Mouse (Mus musculus) heart, postnatal 0 days (tissue): ENCODE measurements around the gene Slc9a5. TPM values are rescaled to one million over a fixed set of nuclear protein-coding genes. Genes with fewer than 3 reads are reported as not detected.
A peak's percentile ranks its signal among the peaks of the same experiment; 100 is the strongest.

Source experiments
- ATAC-seq: fragments of 200-750 bp; cut with Nextera tagmentation; 2 replicates; pipeline ENCODE4 v1.8.0; 2017; ENCODE audit warnings: low read depth, moderate number of reproducible peaks, moderate library complexity; ENCODE audit not compliant: insufficient read depth
- DNase-seq: peaks from one replicate; pipeline ENCODE4 v3.0.0-alpha.2; 2016; ENCODE audit warnings: low spot score
- H3K27ac ChIP-seq: fragments of 300-500 bp; sonication (generic); 2 replicates; pipeline ENCODE4 v1.5.1; 2014; ENCODE audit warnings: low read depth, mild to moderate bottlenecking
- H3K27me3 ChIP-seq: fragments of 300-500 bp; sonication (generic); 2 replicates; pipeline ENCODE4 v1.6.1; 2014; ENCODE audit warnings: low read length, mixed read lengths; ENCODE audit not compliant: control insufficient read depth, insufficient read depth
- H3K36me3 ChIP-seq: fragments of 300-500 bp; sonication (generic); replicated peaks from 2 replicates; pipeline ENCODE4 v1.6.1; 2014; ENCODE audit warnings: low read length, mixed read lengths; ENCODE audit not compliant: control insufficient read depth, insufficient read depth
- H3K4me1 ChIP-seq: fragments of 300-500 bp; sonication (generic); 2 replicates; pipeline ENCODE4 v1.6.1; 2014; ENCODE audit warnings: antibody characterized with exemption; ENCODE audit not compliant: control insufficient read depth, insufficient read depth
- H3K4me2 ChIP-seq: fragments of 300-500 bp; sonication (generic); 2 replicates; pipeline ENCODE4 v1.6.1; 2014; ENCODE audit warnings: low read depth, mild to moderate bottlenecking, low read length, moderate library complexity
- H3K4me3 ChIP-seq: fragments of 300-500 bp; sonication (generic); 2 replicates; pipeline ENCODE4 v1.5.1; 2014; ENCODE audit warnings: low read depth, low read length
- H3K9ac ChIP-seq: fragments of 300-500 bp; sonication (generic); replicated peaks from 2 replicates; pipeline ENCODE4 v1.6.1; 2014; ENCODE audit warnings: low read depth, low read length, mixed read lengths
- H3K9me3 ChIP-seq: fragments of 300-500 bp; sonication (generic); replicated peaks from 2 replicates; pipeline ENCODE4 v1.6.1; 2016; ENCODE audit warnings: low read length; ENCODE audit not compliant: control insufficient read depth
- CTCF ChIP-seq: IDR thresholded peaks from 2 replicates; pipeline ENCODE4 v1.5.1; 2016; ENCODE audit warnings: antibody characterized with exemption, control low read depth, low read depth
- EP300 ChIP-seq: IDR thresholded peaks from 2 replicates; pipeline ENCODE4 v1.6.1; 2016; ENCODE audit warnings: antibody characterized with exemption, low read depth
- WGBS: fragments of 180-500 bp; shearing (Covaris S2); extraction: QIAGEN DNeasy Blood & Tissue Kit; methylation state at CpG from one replicate; pipeline ENCODE4 v1.1.7; 2014; 5-methylcytosine and 5-hydroxymethylcytosine counted together
- polyA plus RNA-seq: library from polyadenylated mRNA; unstranded; fragments of >200 nt; fragmentation: Nextera tagmentation; extraction: Ambion mirVana; gene quantifications from 2 replicates; pipeline ENCODE4 v1.2.1, GENCODE M21; 2015
- total RNA-seq: library from RNA; depleted of rRNA; stranded (reverse); fragments of >200 nt; gene quantifications from 2 replicates; pipeline ENCODE4 v1.2.3, GENCODE M21; 2014; ENCODE audit warnings: low replicate concordance

Slc9a5 gene
- total and polyA plus RNA-seq, 2 experiments from 2014 or later: 0.41 to 1.2 TPM

DNA sequence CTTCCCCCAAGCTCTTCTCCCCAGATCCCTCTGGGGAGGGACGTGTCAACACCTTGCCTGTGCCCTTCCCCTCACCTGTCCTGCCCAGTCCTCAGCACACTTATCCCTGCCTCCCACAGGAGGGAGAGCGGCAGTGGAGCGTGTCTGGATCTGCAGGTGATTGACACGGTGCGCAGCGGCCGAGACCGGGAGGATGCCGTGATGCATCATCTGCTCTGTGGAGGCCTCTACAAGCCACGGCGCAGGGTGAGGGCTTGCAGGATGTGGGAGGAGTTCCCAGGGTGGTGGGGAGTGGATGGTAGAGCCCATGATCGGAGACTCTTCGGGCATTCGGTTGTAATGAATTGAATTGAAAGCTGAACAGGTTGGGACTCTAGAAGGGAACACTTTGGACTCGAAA, 10.6 kb downstream of the Slc9a5 start:
- H3K4me3 ChIP-seq: no peak overlapping the region
- no peaks in the 10 kb centered on the region for H3K9me3 ChIP-seq
- no peaks in the 10 kb centered on the region for H3K27me3 ChIP-seq
- H3K4me1 ChIP-seq: 0 out of 2 replicates have a peak, but pooled peaks cover 3% of the 10 kb centered on the region
- H3K4me2 ChIP-seq: no peak overlapping the region
- no peak overlapping the region for H3K9ac ChIP-seq
- DNase-seq (no peak), ATAC-seq (no peak)
- TF ChIP-seq EP300 (no peak), CTCF (no peak)
- H3K27ac ChIP-seq: no peak overlapping the region
- 79% methylated on average over 15 of the region's 15 CpGs for WGBS
- H3K36me3 ChIP-seq: no peaks in the 10 kb centered on the region

DNA sequence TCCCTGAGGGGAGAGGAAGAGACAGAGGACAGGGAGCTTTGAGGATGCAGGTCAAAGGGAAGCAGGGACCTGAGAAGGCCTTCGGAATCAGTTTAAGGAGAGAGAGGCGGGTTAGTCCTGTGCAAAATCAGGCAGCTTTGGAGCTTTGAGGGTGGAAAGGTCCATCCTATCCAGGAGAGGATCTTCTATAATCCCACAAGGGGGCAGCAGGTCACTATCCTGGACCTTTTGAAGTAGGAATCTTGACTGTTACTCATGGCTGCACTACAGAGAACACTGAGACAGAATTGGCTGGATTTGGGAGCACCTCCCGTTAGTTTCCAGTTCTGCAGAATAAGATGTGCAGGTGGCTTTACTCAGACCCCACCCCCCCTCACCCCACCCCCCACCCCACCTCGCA, 11.0 kb downstream of the Slc9a5 start:
- no peak for TF ChIP-seq EP300
- TF ChIP-seq CTCF: peak; percentile 59
- 0 out of 2 replicates have a peak, but pooled peaks cover 3% of the 10 kb centered on the region for H3K4me1 ChIP-seq
- no peak overlapping the region for H3K27ac ChIP-seq
- H3K27me3 ChIP-seq: no peaks in the 10 kb centered on the region
- no peak overlapping the region for H3K4me2 ChIP-seq
- no peaks in the 10 kb centered on the region for H3K9me3 ChIP-seq
- WGBS: 35% methylated on average over 4 of the region's 4 CpGs
- no peaks in the 10 kb centered on the region for H3K36me3 ChIP-seq
- no peak overlapping the region for H3K4me3 ChIP-seq
- ATAC-seq (peak; percentile 53; the same call in 1 of the 2 replicates), DNase-seq (peak; percentile 52)
- no peak overlapping the region for H3K9ac ChIP-seq

DNA sequence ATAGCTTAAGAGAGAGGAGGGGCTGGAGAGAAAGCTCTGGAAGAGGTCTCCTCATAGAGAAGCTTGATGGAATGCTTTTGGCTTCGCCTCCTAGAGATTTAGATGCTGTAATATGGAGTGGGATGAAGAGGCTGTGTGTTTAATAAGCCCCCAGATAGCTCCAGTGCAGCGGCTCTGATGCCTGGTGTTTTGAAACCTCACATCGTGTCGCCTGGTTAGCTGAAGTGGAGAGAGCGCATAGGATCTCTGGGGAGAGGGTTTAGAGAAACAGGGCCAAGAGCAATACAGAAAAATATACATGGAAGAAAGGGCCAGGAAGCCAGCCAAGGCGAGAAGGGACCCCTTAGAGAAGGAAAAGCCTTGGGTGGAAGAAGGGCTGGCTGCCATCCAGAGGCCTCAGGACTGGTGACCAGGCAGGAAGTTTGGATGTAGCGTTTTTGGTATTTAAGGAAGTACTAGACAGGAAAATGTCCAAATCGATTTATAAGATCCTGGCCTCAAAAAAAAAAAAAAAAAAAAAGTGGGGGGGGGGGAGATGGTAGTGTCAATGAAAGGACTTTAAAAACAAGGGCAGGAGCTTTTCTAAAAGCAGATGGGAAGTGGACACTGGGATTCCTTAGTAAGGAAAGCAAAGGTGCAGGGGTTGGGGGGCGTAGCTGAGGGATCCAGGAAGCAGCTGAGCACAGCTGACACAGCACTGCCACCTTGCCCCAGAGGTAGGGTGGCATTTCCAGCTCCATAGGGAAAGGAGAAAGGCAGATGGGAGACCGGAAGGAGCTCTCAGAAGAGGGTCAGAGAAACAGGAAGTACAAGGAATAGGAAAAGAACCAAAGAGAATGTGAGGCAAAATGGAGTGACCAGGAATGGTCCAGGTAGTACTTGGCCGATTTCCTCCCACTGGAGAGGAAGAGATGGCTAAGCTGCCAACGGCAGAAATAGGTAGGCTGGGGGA, 13.4 kb downstream of the Slc9a5 start:
- TF ChIP-seq CTCF: no peak
- TF ChIP-seq EP300: no peak
- Histone ChIP-seq H3K9me3 (no peaks in the 10 kb centered on the region), H3K27me3 (no peaks in the 10 kb centered on the region), H3K27ac (0 out of 2 replicates have a peak overlapping the region, but pooled peaks have one; percentile 8), H3K4me3 (no peak overlapping the region), H3K4me1 (0 out of 2 replicates have a peak, but pooled peaks cover 3% of the 10 kb centered on the region), H3K9ac (no peak overlapping the region), H3K4me2 (no peak overlapping the region), H3K36me3 (no peaks in the 10 kb centered on the region)
- ATAC-seq (no peak), DNase-seq (no peak)
- WGBS: 55% methylated on average over 12 of the region's 12 CpGs

DNA sequence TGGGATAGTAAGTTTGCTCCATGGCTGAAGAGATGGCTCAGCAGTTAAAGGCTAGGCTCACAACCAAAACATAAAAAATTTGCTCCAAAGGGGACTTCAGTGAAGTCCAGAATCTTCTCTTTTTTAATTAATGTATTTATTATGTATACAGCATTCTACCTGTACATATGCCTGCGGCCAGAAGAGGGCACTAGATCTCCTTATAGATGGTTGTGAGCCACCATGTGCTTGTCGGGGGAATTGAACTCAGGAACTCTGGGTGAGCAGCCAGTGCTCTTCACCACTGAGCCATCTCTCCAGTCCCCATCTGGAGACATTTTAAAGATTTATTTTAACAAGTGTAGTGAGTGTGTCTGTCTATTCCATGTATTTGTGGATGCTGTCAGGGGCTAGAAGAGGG, 18.5 kb downstream of the Slc9a5 start:
- Histone ChIP-seq H3K4me3 (no peak overlapping the region), H3K27ac (no peak overlapping the region), H3K9ac (no peak overlapping the region), H3K27me3 (no peaks in the 10 kb centered on the region), H3K36me3 (no peaks in the 10 kb centered on the region), H3K9me3 (no peaks in the 10 kb centered on the region), H3K4me2 (no peak overlapping the region), H3K4me1 (0 out of 2 replicates have a peak, but pooled peaks cover 3% of the 10 kb centered on the region)
- WGBS: 68% methylated on average over 2 of the region's 2 CpGs
- TF ChIP-seq CTCF (peak; percentile 43), EP300 (no peak)
- no peak for ATAC-seq
- no peak for DNase-seq

DNA sequence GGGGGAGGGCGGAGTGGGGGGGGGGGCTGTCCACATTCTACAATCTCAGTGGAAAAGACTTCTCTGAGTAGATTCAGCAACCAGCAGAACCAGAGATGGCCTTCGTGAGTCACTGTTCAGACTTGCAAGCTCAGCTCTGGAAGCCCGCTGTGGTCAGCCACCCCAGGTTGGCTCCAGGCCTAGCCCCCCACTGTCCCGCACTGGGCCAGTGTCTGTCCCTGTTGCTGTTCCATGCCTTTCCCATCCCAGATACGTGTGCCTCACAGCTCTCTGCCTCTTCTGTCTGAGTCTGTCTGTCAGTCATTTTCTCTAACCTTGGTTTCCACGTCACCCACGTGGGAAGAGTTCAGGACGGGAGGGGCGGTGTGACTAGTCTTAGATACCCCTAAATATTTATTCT, 23.8 kb downstream of the Slc9a5 start:
- Histone ChIP-seq H3K4me2 (no peak overlapping the region), H3K27ac (no peak overlapping the region), H3K4me3 (no peak overlapping the region), H3K9ac (no peak overlapping the region), H3K9me3 (no peaks in the 10 kb centered on the region), H3K4me1 (no peaks in the 10 kb centered on the region), H3K27me3 (peaks cover 21% of the 10 kb centered on the region; the same call in 1 of the 2 replicates), H3K36me3 (no peaks in the 10 kb centered on the region)
- no peak for DNase-seq
- no peak for ATAC-seq
- 77% methylated on average over 9 of the region's 9 CpGs for whole genome bisulfite sequencing
- TF ChIP-seq CTCF (no peak), EP300 (no peak)

DNA sequence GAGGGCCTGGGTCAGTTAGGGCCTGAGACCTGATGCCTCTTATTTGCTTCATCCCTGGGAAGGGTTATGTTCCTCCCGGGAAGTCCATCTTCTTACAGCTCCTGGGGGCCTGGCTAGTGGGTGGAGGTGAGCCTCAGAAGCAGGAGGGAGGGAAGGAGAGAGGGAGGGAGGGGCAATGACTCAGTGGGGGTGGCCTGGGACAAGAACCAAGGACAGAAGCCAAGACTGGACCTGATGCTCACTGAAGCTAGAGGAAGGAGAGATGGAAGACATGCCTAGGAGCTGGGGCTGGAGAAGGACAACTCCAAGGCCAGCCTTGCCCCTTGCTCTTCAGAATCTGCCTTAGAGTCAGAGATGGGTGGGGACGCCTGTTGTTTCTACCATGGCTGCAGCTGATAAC, 24.4 kb downstream of the Slc9a5 start, which contains the start of gene Plekhg4:
Gene Plekhg4, plus strand, starts transcription at position 243 of the 400 bp plus-strand sequence.
- no peak within 1 kb of the TSS for H3K4me2 ChIP-seq
- no peaks in the 10 kb centered on the region for H3K9me3 ChIP-seq
- H3K9ac ChIP-seq: no peak within 1 kb of the TSS
- DNase-seq (no peak), ATAC-seq (no peak)
- no peak within 1 kb of the TSS for H3K4me3 ChIP-seq
- H3K27me3 ChIP-seq: peaks cover 21% of the 10 kb centered on the region; the same call in 1 of the 2 replicates
- no peak within 1 kb of the TSS for H3K27ac ChIP-seq
- WGBS: 62% methylated on average over 2 of the region's 2 CpGs
- H3K4me1 ChIP-seq: no peaks in the 10 kb centered on the region
- H3K36me3 ChIP-seq: no peaks in the 10 kb centered on the region
- TF ChIP-seq EP300 (no peak), CTCF (no peak)
